Mouse (Mus musculus): ENCODE measurements at regions not wholly inside any gene's neighbourhood (a gene's known extent, or its start where the extent isn't known, plus 50 kb on each side); places are given as distances from the start of the nearest gene placed in this dataset.

DNA sequence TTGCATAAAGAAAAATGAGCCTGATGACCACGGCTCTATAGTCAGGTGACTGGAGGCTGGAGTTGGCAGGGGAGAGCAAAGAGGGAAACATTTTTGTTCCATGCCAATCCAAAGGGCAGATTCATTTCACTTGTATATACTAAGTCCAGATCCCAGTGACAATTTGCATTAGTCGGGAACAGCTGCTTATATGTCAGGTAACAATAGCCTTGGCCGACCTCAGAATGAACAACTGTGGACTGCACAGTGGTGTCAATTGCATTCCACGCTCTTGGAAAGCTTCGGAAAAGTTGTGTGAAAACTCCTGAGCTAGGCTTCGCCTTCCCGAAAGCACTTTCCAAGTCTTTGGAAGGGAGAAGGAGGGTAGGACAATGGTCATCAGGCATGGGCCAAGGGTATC, 419.8 kb upstream of the Smarca2 start:
- Histone ChIP-seq H3K9me3 (replicated peaks) (no peaks in the 10 kb centered on the region), H3K27ac (no peak overlapping the region)
- 92% methylated on average over 7 of the region's 7 CpGs for WGBS

DNA sequence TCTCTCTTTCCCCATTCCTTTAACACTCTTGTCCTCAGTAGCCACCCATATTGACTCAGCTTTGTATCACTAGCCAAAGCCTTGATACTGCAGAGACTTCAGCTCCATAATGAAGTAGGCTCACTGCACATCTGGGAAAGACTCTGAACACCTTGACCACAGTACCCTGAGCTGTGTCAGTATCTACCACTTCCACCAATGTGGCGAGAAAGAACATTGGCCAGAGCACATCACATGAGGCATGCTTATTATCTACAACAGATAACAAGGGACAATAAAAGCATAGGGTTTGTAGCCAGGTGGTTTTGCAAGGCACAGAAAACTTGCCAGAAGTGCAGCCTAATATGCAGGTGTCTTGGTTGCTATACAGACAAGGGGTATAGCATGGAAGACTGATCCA, 414.0 kb upstream of the Smarca2 start:
- Histone ChIP-seq H3K27ac (no peak overlapping the region), H3K9me3 (replicated peaks) (no peaks in the 10 kb centered on the region), H3K4me3 (no peak overlapping the region), H3K36me3 (no peaks in the 10 kb centered on the region), H3K27me3 (ENCODE audit: low read depth, poor library complexity, severe bottlenecking) (no peaks in the 10 kb centered on the region), H3K4me1 (no peaks in the 10 kb centered on the region)
- 81% methylated on average over 1 of the region's 1 CpGs for WGBS
- DNase-seq (ENCODE audit: low spot score) = no peak

More for the DNA sequence above, 419.8 kb upstream of the Smarca2 start:
- DNase-seq (ENCODE audit: low spot score) = no peak
- H3K4me1 ChIP-seq = no peaks in the 10 kb centered on the region
- H3K4me3 ChIP-seq = no peak overlapping the region
- H3K36me3 ChIP-seq = no peaks in the 10 kb centered on the region
- H3K27me3 ChIP-seq (ENCODE audit: low read depth, poor library complexity, severe bottlenecking) = no peaks in the 10 kb centered on the region

DNA sequence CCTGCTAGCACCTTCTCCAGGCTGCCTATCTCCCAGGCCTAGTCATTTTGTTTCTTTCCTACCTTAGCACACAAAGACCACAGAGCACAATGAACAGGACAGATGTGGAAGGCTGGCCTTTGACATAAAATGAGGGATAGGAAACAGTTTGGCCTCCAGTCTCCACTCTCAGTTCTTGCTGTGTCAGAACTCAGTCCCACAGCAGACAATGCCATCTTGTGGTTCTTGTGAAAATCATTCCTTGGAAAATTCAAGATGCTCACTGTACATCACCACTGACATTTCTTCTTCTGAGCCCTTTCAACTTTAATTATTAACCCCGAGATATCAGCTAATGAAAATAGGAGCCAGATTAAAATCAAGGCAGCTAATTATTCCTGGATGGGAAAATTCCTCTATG, 411.2 kb upstream of the Smarca2 start:
- DNase-seq (ENCODE audit: low spot score) = no peak
- no peak overlapping the region for H3K27ac ChIP-seq
- no peak overlapping the region for H3K4me3 ChIP-seq
- no peaks in the 10 kb centered on the region for H3K9me3 ChIP-seq (replicated peaks)
- no peaks in the 10 kb centered on the region for H3K27me3 ChIP-seq (ENCODE audit: low read depth, poor library complexity, severe bottlenecking)
- no peaks in the 10 kb centered on the region for H3K36me3 ChIP-seq
- WGBS = 68% methylated on average over 1 of the region's 1 CpGs
- no peaks in the 10 kb centered on the region for H3K4me1 ChIP-seq

DNA sequence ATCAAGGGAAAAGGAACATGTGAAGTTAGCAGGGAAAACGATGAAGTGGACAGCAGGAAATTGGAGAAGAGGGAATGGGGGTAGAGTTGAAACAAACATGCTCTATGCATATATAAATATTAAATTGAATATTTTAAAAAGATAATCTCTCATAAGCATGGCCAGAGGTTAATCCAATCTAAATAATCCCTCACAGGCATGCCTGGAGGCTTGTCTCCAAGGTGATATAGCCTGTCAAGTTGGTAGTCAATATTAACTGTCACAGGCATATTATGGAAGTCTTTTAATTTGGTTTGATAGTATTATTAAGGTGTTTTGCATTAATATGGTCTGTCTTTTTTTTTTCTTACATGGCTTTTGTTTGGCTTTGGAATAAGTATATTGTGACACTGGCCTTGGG, 396.1 kb upstream of the Smarca2 start:
- Histone ChIP-seq H3K27ac (no peak overlapping the region), H3K9me3 (replicated peaks) (no peaks in the 10 kb centered on the region)
- WGBS = 87% methylated on average over 1 of the region's 1 CpGs

GRCm38 (mm10) chr19:26234539-26234938, 370.3 kb upstream of the Smarca2 start:
- no peaks in the 10 kb centered on the region for H3K9me3 ChIP-seq (replicated peaks)
- no peak for DNase-seq (ENCODE audit: low spot score)
- no peaks in the 10 kb centered on the region for H3K27me3 ChIP-seq (ENCODE audit: low read depth, poor library complexity, severe bottlenecking)
- H3K27ac ChIP-seq = no peak overlapping the region
- no peaks in the 10 kb centered on the region for H3K4me1 ChIP-seq
- H3K4me3 ChIP-seq = no peak overlapping the region
- no peaks in the 10 kb centered on the region for H3K36me3 ChIP-seq
- 71% methylated on average over 4 of the region's 4 CpGs for WGBS

More for the DNA sequence above, 396.1 kb upstream of the Smarca2 start:
- Histone ChIP-seq H3K27me3 (ENCODE audit: low read depth, poor library complexity, severe bottlenecking) (no peaks in the 10 kb centered on the region), H3K4me1 (no peaks in the 10 kb centered on the region), H3K36me3 (no peaks in the 10 kb centered on the region), H3K4me3 (no peak overlapping the region)
- DNase-seq (ENCODE audit: low spot score) = no peak

- Histone ChIP-seq H3K27ac (no peak overlapping the region), H3K4me3 (no peak overlapping the region), H3K27me3 (ENCODE audit: low read depth, poor library complexity, severe bottlenecking) (no peaks in the 10 kb centered on the region), H3K36me3 (no peaks in the 10 kb centered on the region), H3K9me3 (replicated peaks) (no peaks in the 10 kb centered on the region), H3K4me1 (0 out of 2 replicates have a peak, but pooled peaks cover 3% of the 10 kb centered on the region)
- no peak for DNase-seq (ENCODE audit: low spot score)
- 64% methylated on average over 6 of the region's 6 CpGs for WGBS
These were observed 360.8 kb upstream of the Smarca2 start for GRCm38 (mm10) chr19:26244067-26244466.

DNA sequence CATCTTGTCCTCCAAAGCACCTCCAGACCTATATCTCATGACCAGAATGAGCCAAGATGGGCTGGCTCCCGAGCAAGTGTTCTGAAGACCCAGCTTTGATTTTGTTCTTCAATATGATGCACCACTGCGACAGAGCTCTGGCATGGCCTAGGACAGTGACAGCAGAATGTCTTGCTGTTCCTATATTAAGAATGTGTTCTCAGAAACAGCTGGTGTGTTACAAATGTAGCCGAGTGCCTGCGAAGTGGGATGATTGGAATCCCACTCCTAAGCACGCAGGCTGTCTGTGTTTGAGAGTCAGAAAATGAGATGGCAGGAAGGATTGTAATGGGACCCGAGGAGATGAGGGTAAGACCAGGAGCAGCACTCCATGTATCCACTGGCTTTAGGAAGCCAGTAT, 355.1 kb upstream of the Smarca2 start:
- Histone ChIP-seq H3K27ac (no peak overlapping the region), H3K4me3 (no peak overlapping the region), H3K27me3 (ENCODE audit: low read depth, poor library complexity, severe bottlenecking) (no peaks in the 10 kb centered on the region), H3K9me3 (replicated peaks) (no peaks in the 10 kb centered on the region), H3K4me1 (no peaks in the 10 kb centered on the region), H3K36me3 (no peaks in the 10 kb centered on the region)
- WGBS = 89% methylated on average over 6 of the region's 6 CpGs
- no peak for DNase-seq (ENCODE audit: low spot score)

DNA sequence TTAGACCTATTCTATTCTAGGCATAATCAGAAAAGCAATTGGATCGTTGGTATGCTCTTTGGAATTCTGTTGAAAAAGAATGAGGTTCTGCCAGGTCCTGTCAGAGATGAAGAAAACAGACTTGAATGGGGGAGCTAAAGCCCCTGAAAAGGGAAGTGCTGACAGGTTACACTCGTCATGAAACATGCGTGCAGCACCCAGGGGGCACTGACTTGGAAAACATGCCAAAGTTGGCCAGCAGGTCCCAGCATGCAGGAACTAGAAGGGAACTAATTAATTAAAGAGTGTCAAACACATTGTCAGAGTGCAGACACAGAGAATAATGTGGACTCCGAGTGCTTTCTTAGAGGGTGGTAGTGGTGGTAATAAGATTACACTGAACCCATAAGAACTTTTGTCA, 346.2 kb upstream of the Smarca2 start:
- Histone ChIP-seq H3K36me3 (no peaks in the 10 kb centered on the region), H3K9me3 (replicated peaks) (no peaks in the 10 kb centered on the region), H3K27ac (no peak overlapping the region), H3K4me1 (no peaks in the 10 kb centered on the region; the same call in 1 of the 2 replicates), H3K4me3 (no peak overlapping the region), H3K27me3 (ENCODE audit: low read depth, poor library complexity, severe bottlenecking) (no peaks in the 10 kb centered on the region)
- WGBS = 74% methylated on average over 4 of the region's 4 CpGs
- no peak for DNase-seq (ENCODE audit: low spot score)

- no peaks in the 10 kb centered on the region; the same call in 1 of the 2 replicates for H3K4me1 ChIP-seq
- H3K27ac ChIP-seq = no peak overlapping the region
- no peaks in the 10 kb centered on the region for H3K27me3 ChIP-seq (ENCODE audit: low read depth, poor library complexity, severe bottlenecking)
- H3K36me3 ChIP-seq = no peaks in the 10 kb centered on the region
- no peak for DNase-seq (ENCODE audit: low spot score)
- H3K9me3 ChIP-seq (replicated peaks) = no peaks in the 10 kb centered on the region
- 93% methylated on average over 2 of the region's 2 CpGs for WGBS
- no peak overlapping the region for H3K4me3 ChIP-seq
These were observed 343.3 kb upstream of the Smarca2 start for GRCm38 (mm10) chr19:26261530-26261929.

DNA sequence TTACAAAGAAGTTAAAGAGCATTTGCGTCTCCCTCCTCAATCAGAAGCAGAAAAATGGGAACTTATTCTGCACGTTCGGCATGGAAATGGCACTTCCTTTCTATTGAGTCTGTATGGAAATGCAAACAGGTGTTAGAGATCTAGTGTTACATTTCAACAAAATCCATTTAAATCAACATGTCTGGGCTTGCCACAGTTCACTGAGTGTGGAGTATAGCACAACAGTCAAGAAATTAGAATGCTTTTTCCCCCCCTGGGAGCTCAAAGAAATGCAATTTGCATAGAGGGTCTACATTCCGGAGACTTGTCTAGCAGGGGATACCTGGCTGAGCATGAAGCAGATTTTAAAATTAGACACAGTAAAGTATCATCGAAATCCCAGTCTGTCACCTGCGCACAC, 308.5 kb upstream of the Smarca2 start:
- 88% methylated on average over 6 of the region's 6 CpGs for WGBS
- Histone ChIP-seq H3K4me3 (no peak overlapping the region), H3K9me3 (replicated peaks) (no peaks in the 10 kb centered on the region), H3K36me3 (no peaks in the 10 kb centered on the region), H3K27me3 (ENCODE audit: low read depth, poor library complexity, severe bottlenecking) (no peaks in the 10 kb centered on the region), H3K4me1 (no peaks in the 10 kb centered on the region), H3K27ac (no peak overlapping the region)
- no peak for DNase-seq (ENCODE audit: low spot score)

GRCm38 (mm10) chr19:26308477-26309135, 296.2 kb upstream of the Smarca2 start:
- Histone ChIP-seq H3K4me1 (no peaks in the 10 kb centered on the region), H3K4me3 (no peak overlapping the region), H3K27ac (no peak overlapping the region), H3K9me3 (replicated peaks) (no peaks in the 10 kb centered on the region), H3K36me3 (no peaks in the 10 kb centered on the region), H3K27me3 (ENCODE audit: low read depth, poor library complexity, severe bottlenecking) (no peaks in the 10 kb centered on the region)
- no peak for DNase-seq (ENCODE audit: low spot score)
- 97% methylated on average over 1 of the region's 1 CpGs for WGBS

DNA sequence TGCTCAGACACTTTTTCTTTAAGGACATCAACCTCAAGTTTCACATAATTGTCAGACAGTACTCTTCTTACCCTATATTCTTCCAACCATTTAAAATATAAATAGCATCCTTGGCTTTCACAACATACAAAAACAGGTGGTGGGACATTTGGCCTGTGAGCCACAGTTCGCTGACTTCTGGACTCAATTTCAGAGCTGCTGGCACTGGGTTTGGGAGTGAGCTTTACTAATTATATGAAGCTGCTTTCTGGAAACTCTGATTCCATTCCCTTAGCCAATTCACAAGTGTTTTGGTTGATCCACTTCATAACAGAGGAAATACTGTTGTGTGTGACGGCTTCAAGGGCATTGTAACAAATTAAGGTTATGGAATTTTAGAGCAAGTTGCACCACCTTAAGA, 285.9 kb upstream of the Smarca2 start:
- 92% methylated on average over 2 of the region's 2 CpGs for WGBS
- Histone ChIP-seq H3K27ac (no peak overlapping the region), H3K9me3 (replicated peaks) (no peaks in the 10 kb centered on the region), H3K4me3 (no peak overlapping the region), H3K27me3 (ENCODE audit: low read depth, poor library complexity, severe bottlenecking) (no peaks in the 10 kb centered on the region), H3K36me3 (no peaks in the 10 kb centered on the region), H3K4me1 (no peaks in the 10 kb centered on the region)
- no peak for DNase-seq (ENCODE audit: low spot score)

GRCm38 (mm10) chr19:26323682-26324081, 281.2 kb upstream of the Smarca2 start:
- Histone ChIP-seq H3K27ac (no peak overlapping the region), H3K27me3 (ENCODE audit: low read depth, poor library complexity, severe bottlenecking) (no peaks in the 10 kb centered on the region), H3K4me3 (no peak overlapping the region), H3K4me1 (no peaks in the 10 kb centered on the region), H3K36me3 (no peaks in the 10 kb centered on the region), H3K9me3 (replicated peaks) (no peaks in the 10 kb centered on the region)
- DNase-seq (ENCODE audit: low spot score) = no peak
- whole genome bisulfite sequencing = 90% methylated on average over 5 of the region's 5 CpGs

DNA sequence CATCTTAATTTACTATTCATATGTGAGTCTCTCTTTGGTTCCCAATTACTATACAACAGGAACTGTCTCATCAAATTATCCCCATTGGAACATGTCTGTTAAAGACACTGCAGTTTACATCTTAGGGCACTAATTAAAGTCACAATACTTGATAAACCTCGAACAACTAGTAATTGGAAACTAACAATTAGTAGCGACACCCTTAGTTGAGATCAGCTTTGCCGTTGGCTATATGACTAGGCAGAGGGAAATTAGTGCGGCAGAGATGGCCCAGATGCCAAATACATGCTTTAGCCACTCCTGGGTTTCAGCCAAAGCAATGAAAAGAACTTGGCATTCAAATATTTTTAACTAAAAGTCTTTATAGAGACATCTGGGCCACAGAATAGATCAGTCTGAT, 265.7 kb upstream of the Smarca2 start:
- no peak for DNase-seq (ENCODE audit: low spot score)
- no peaks in the 10 kb centered on the region for H3K36me3 ChIP-seq
- 88% methylated on average over 4 of the region's 4 CpGs for WGBS
- no peaks in the 10 kb centered on the region for H3K27me3 ChIP-seq (ENCODE audit: low read depth, poor library complexity, severe bottlenecking)
- H3K27ac ChIP-seq = no peak overlapping the region
- no peaks in the 10 kb centered on the region for H3K9me3 ChIP-seq (replicated peaks)
- no peak overlapping the region for H3K4me3 ChIP-seq
- H3K4me1 ChIP-seq = no peaks in the 10 kb centered on the region

Data from limb, embryonic 10.5 days (tissue).